Mouse (Mus musculus) cortical plate, adult 2 months (tissue): ENCODE data around the gene Auts2.

Source experiments
- CTCF ChIP-seq: fragments of 200-500 bp; IDR thresholded peaks from 2 replicates; pipeline ENCODE4 v1.5.1; 2011; ENCODE audit warnings: mild to moderate bottlenecking, control low read depth, low read length; ENCODE audit not compliant: insufficient read depth; ENCODE audit errors: extremely low read depth
- POLR2A ChIP-seq: fragments of 200-500 bp; IDR thresholded peaks from 2 replicates; pipeline ENCODE4 v1.6.1; 2011; ENCODE audit warnings: mild to moderate bottlenecking, low read length, control low read depth; ENCODE audit not compliant: insufficient read depth; ENCODE audit errors: extremely low read depth

DNA sequence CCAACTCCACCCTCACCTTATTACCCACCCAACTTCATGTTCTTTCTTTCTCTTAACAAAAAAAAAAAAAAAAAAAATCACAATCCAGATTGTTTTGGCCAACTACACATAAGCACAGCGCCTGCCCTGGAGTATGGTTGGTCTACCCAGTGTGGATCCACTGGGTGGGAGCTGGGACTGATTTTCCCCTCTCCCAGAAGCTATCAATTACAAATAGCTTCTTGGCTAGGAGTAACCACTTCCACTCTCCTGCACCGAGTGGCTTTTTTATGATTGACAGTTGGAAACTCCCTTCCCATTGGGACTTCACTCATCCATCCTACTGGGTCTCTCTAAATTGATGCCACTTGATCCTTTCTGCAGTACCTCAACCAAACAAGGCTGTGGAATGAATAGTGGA, 170.5 kb downstream of the Auts2 start:
- no peak for TF ChIP-seq CTCF
- TF ChIP-seq POLR2A: no peak
